Mouse (Mus musculus): ENCODE measurements around the gene Gtf2ird2.

GRCm38 (mm10) chr5:134144986-134145385 lies 38.8 kb upstream of the Gtf2ird2 start:
- no peak for TF ChIP-seq CTCF (IDR thresholded peaks at IDR 0.05)
- no peak for TF ChIP-seq EP300 (IDR thresholded peaks at IDR 0.05)

Measured in lung, postnatal 0 days (tissue).